Mouse (Mus musculus) liver, embryonic 11.5 days (tissue): ENCODE measurements at regions not wholly inside any gene's neighbourhood (a gene's known extent, or its start where the extent isn't known, plus 50 kb on each side); places are given as distances from the start of the nearest gene placed in this dataset.

Source experiments
- ATAC-seq: fragments of 200-750 bp; cut with Nextera tagmentation; replicated peaks from 2 replicates; pipeline ENCODE4 v1.8.0; 2017; ENCODE audit warnings: moderate number of reproducible peaks, mild to moderate bottlenecking, moderate TSS enrichment, moderate library complexity; ENCODE audit not compliant: low FRiP score
- DNase-seq: peaks from one replicate; pipeline ENCODE4 v3.0.0-alpha.2; 2017; ENCODE audit warnings: low spot score
- H3K27ac ChIP-seq: fragments of 300-500 bp; sonication (generic); 2 replicates; pipeline ENCODE4 v1.5.1; 2014; ENCODE audit warnings: mild to moderate bottlenecking, low read depth, low read length, control low read depth
- H3K27me3 ChIP-seq: fragments of 300-500 bp; sonication (generic); replicated peaks from 2 replicates; pipeline ENCODE4 v1.6.1; 2014; ENCODE audit warnings: low read length, mixed read lengths; ENCODE audit not compliant: control insufficient read depth, insufficient read depth
- H3K36me3 ChIP-seq: fragments of 300-500 bp; sonication (generic); 2 replicates; pipeline ENCODE4 v1.6.1; 2014; ENCODE audit warnings: mild to moderate bottlenecking, low read length, moderate library complexity, mixed read lengths; ENCODE audit not compliant: control insufficient read depth, insufficient read depth
- H3K4me1 ChIP-seq: fragments of 300-500 bp; sonication (generic); replicated peaks from 2 replicates; pipeline ENCODE4 v1.6.1; 2014; ENCODE audit warnings: low read length, mixed read lengths; ENCODE audit not compliant: control insufficient read depth, insufficient read depth
- H3K4me2 ChIP-seq: fragments of 300-500 bp; sonication (generic); 2 replicates; pipeline ENCODE4 v1.6.1; 2014; ENCODE audit warnings: mild to moderate bottlenecking, control low read depth, moderate library complexity
- H3K4me3 ChIP-seq: fragments of 300-500 bp; sonication (generic); 2 replicates; pipeline ENCODE4 v1.5.1; 2014; ENCODE audit warnings: low read depth, low read length, control low read depth
- H3K9ac ChIP-seq: fragments of 300-500 bp; sonication (generic); 2 replicates; pipeline ENCODE4 v1.6.1; 2014; ENCODE audit warnings: low read depth, low read length, control low read depth
- H3K9me3 ChIP-seq: fragments of 300-500 bp; sonication (generic); 2 replicates; pipeline ENCODE4 v1.6.1; 2016; ENCODE audit warnings: low read length, inconsistent platforms, mixed read lengths; ENCODE audit not compliant: control insufficient read depth
- WGBS: fragments of 180-500 bp; shearing (Covaris S2); extraction: QIAGEN DNeasy Blood & Tissue Kit; methylation state at CpG from one replicate; pipeline ENCODE4 v1.1.7; 2014; 5-methylcytosine and 5-hydroxymethylcytosine counted together

GRCm38 (mm10) chr19:45304538-45304937, 59.0 kb upstream of the Btrc start:
- DNase-seq = no peak
- H3K27ac ChIP-seq = no peak overlapping the region
- no peak overlapping the region for H3K4me3 ChIP-seq
- H3K36me3 ChIP-seq = no peaks in the 10 kb centered on the region
- peaks cover 84% of the 10 kb centered on the region for H3K27me3 ChIP-seq
- no peaks in the 10 kb centered on the region for H3K9me3 ChIP-seq
- peaks cover 3% of the 10 kb centered on the region; the same call in 1 of the 2 replicates for H3K4me1 ChIP-seq
- no peak overlapping the region for H3K4me2 ChIP-seq
- H3K9ac ChIP-seq = no peak overlapping the region
- no peak for ATAC-seq
- 23% methylated on average over 8 of the region's 8 CpGs for WGBS

- H3K9me3 ChIP-seq = no peaks in the 10 kb centered on the region
- no peaks in the 10 kb centered on the region for H3K36me3 ChIP-seq
- H3K4me2 ChIP-seq = no peak overlapping the region
- H3K27me3 ChIP-seq = peaks cover 56% of the 10 kb centered on the region
- DNase-seq (no peak), ATAC-seq (no peak)
- H3K4me1 ChIP-seq = peaks cover 8% of the 10 kb centered on the region
- H3K4me3 ChIP-seq = no peak overlapping the region
- 46% methylated on average over 16 of the region's 16 CpGs for WGBS
- H3K9ac ChIP-seq = no peak overlapping the region
- no peak overlapping the region for H3K27ac ChIP-seq
Measured at GRCm38 (mm10) chr19:45307299-45308275, 55.9 kb upstream of the Btrc start.

GRCm38 (mm10) chr19:45308676-45309275, 54.8 kb upstream of the Btrc start:
- DNase-seq (no peak), ATAC-seq (no peak)
- Histone ChIP-seq H3K27ac (no peak overlapping the region), H3K36me3 (no peaks in the 10 kb centered on the region), H3K4me2 (no peak overlapping the region), H3K9ac (no peak overlapping the region), H3K4me3 (no peak overlapping the region), H3K4me1 (peaks cover 8% of the 10 kb centered on the region; the same call in 1 of the 2 replicates), H3K9me3 (no peaks in the 10 kb centered on the region), H3K27me3 (peaks cover 44% of the 10 kb centered on the region)
- 55% methylated on average over 8 of the region's 8 CpGs for WGBS

- no peaks in the 10 kb centered on the region for H3K36me3 ChIP-seq
- H3K4me3 ChIP-seq = peak overlapping the region; percentile 10; the same call in 1 of the 2 replicates
- peaks cover 8% of the 10 kb centered on the region; the same call in 1 of the 2 replicates for H3K4me1 ChIP-seq
- H3K9ac ChIP-seq = no peak overlapping the region
- H3K9me3 ChIP-seq = no peaks in the 10 kb centered on the region
- DNase-seq = no peak
- WGBS = 32% methylated on average over 5 of the region's 5 CpGs
- H3K4me2 ChIP-seq = peak overlapping the region; percentile 57
- no peak overlapping the region for H3K27ac ChIP-seq
- H3K27me3 ChIP-seq = peaks cover 29% of the 10 kb centered on the region
- no peak for ATAC-seq
Measured at GRCm38 (mm10) chr19:45310291-45310881, 53.1 kb upstream of the Btrc start.

DNA sequence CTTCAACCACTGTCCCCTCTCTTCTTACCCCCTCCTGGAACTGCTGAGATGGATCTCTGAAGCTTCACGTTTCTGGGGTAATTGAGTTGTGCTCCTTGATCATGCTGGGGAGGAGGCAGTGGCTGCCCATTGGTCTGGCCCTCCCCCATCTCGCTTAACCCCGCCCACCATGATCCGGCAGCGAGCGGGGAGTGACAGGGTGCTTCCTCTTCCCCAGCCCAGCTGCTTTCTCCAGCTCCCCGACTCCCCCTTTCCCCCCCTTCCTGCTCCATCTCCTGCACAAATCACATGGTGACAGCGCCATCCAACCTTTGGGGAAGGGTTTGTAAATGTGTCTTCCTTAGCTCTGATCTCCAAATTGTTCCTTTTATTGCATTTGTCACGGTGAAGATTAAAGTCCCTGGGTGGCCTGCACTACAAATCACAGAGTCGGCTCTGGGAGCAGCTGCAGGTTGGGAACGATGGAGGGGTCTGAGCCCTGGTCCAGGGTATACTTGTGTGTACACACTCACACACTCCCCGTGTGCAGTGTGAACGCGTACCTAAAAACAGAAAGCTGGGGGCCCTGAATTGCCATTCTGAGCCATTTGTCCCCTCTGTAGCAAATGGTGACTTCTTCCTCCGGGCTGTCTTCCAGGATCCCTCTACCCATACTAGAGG, 52.5 kb upstream of the Btrc start:
- no peak overlapping the region for H3K27ac ChIP-seq
- DNase-seq = peak; percentile 73
- WGBS = 14% methylated on average over 15 of the region's 15 CpGs
- H3K4me1 ChIP-seq = peaks cover 8% of the 10 kb centered on the region; the same call in 1 of the 2 replicates
- H3K9ac ChIP-seq = no peak overlapping the region
- no peaks in the 10 kb centered on the region for H3K9me3 ChIP-seq
- H3K4me2 ChIP-seq = peak overlapping the region; percentile 57
- H3K36me3 ChIP-seq = no peaks in the 10 kb centered on the region
- peak overlapping the region; percentile 10; the same call in 1 of the 2 replicates for H3K4me3 ChIP-seq
- ATAC-seq = no peak
- H3K27me3 ChIP-seq = peaks cover 22% of the 10 kb centered on the region

DNA sequence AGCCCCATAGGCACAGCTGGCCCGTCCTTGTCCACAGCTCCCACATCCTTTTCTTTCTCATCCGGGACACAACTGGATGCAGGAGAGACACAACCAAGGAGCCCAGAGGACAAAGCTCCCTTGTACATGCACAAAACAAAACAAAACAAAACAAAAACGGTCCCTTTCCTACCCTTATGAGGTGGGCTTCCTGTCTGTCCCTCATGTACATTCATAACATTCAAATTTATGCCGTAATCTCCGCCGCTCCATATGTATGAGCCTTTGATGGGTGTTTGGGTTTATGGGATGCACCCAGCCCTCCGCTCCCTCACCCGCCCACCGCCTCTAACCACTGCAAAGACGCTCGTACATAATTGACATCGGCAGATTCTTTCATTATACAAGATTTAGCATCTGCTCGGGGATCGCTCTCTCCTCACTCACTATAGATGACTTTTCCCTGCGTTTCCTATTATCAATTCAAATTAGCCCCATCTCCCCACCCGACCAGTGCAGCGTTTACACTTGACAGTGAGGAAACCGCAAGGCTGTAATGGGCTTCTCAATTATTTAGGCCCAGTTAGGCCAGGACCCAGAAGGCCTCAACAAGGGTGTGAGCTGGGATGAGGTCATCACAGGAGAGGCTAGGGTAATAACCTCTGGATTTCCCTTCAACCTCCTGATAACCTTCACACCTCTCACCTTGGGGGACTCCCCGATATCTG, 51.5 kb upstream of the Btrc start:
- DNase-seq (no peak), ATAC-seq (no peak)
- WGBS = 76% methylated on average over 19 of the region's 19 CpGs
- Histone ChIP-seq H3K36me3 (no peaks in the 10 kb centered on the region), H3K27ac (no peak overlapping the region), H3K9me3 (no peaks in the 10 kb centered on the region), H3K27me3 (peaks cover 13% of the 10 kb centered on the region), H3K4me2 (no peak overlapping the region), H3K9ac (no peak overlapping the region), H3K4me3 (no peak overlapping the region), H3K4me1 (peaks cover 8% of the 10 kb centered on the region; the same call in 1 of the 2 replicates)

DNA sequence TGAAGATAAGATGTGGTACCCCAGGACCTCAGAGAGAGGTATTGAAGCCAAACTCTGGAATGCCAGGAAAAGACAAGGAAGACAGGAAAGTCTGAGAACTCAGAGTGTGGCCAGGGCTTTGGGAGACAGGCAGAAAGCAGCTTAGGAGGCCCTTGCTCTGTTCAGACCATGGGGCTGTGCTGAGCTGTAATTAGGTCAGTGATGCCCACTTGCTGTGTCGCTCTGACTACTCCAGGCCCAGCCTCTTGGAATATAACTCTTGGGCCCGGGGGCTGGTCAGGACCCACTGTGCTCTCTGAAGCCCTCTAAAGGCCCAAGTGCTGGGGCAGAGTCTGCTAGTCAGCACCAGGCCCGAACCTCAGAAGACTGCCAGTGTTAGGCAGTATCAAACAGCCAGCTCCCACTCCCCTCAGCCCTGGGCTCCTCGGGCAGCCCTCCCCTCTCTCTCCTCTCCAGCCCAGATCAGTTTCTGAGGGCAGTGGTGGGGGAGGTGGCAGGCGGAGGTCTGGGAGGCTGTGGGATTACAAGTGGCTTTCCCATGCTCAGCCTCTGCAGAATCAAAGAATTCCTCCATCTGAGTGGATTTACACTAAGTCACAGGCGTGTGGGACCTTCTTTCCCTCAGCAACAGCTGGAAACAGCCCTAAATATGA, 50.7 kb upstream of the Btrc start:
- WGBS = 36% methylated on average over 6 of the region's 6 CpGs
- Histone ChIP-seq H3K9ac (no peak overlapping the region), H3K9me3 (no peaks in the 10 kb centered on the region), H3K4me2 (no peak overlapping the region), H3K27ac (no peak overlapping the region), H3K4me1 (peaks cover 8% of the 10 kb centered on the region; the same call in 1 of the 2 replicates), H3K36me3 (no peaks in the 10 kb centered on the region), H3K27me3 (peaks cover 5% of the 10 kb centered on the region; the same call in 1 of the 2 replicates), H3K4me3 (no peak overlapping the region)
- ATAC-seq (no peak), DNase-seq (no peak)
